Mouse (Mus musculus): ENCODE measurements around the gene Tspear. TPM values are rescaled to one million over a fixed set of nuclear protein-coding genes. Genes with fewer than 3 reads are reported as not detected.
"Not testable (repeated sequence)": the region's sequence is repeated elsewhere in the genome, so short reads cannot be mapped to it uniquely, and the experiment has no call there.

The Tspear gene
- total RNA-seq, 1 experiment from 2014 or later = 0.39 TPM

DNA sequence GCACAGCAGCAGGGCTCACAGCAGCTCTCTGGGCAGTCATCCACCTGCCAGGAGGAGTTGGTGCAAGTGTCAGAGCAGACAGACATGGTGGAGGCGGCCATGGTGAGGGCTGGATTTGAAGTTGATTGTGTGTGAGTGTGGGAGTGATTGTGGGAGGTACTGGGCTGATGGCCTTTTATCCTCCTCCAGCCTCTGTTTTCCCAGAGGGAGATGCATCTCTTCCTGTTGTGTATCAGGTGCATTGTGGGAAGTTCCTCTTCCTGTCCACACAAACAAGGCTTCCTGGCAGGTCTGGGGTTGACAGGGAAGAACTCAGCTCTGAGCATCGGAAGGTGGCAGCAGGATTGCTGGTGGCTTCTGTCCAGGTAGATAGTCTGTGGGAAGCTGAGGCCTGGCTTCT is 108.6 kb downstream of the Tspear start, which contains the start of gene Gm9639:
Gene Gm9639, minus strand, starts transcription at position 101 of the 400 bp plus-strand sequence.
- DNase-seq = no peak

DNA sequence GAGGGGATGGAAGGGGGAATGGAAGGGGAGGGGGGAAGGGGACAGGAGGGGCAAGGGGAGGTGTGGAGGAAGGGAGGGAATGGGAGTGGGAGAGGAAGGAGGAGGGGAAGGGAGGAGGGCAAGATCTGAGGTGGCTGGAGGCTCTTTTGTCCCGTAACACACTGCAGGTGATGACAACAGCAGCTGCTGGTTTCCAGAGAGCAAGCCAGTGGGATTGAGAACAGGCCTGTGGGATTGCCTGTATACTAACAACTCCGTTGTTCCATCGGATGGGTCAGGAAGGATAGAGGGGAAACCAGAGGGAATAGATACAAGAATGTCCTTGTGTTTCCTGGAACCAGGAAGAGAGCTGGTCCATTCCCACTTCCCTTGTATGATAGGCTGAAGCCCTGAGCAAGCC is 111.3 kb downstream of the Tspear start:
- DNase-seq = no peak

DNA sequence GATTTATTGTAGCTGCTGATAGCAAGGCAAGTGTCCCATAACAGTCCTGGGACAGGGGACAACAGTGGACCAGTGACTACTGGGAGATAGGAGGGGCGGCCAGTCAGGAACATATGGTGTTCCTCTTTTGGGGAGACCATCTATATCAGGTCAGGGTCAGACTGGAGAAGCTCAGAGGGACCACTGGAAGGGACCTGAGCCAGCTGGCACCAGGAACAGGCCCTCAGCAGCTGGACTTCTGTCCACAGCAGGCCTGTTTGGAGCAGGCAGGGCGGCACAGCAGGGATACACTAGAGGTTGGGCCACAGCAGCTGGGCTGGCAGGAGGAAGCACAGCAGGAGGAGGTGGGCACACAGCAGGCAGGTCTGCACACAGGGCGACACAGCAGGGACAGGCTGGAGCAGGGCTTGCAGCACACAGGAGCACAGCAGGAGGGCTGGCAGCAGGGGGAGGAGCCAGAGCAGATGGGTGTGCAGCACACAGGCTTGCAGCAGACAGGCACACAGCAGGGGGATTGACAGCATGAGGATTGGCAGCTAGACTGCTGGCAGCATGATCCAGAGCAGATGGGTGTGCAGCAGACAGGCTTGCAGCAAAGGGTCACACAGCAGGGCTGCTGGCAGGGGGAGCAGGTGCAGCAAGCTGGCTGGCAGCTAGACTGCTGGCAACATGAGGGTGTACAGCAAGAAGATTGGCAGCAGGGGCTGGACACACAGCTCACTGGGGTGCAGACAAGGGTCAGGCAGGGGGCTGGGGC is 112.0 kb downstream of the Tspear start:
- DNase-seq = not testable (repeated sequence)

DNA sequence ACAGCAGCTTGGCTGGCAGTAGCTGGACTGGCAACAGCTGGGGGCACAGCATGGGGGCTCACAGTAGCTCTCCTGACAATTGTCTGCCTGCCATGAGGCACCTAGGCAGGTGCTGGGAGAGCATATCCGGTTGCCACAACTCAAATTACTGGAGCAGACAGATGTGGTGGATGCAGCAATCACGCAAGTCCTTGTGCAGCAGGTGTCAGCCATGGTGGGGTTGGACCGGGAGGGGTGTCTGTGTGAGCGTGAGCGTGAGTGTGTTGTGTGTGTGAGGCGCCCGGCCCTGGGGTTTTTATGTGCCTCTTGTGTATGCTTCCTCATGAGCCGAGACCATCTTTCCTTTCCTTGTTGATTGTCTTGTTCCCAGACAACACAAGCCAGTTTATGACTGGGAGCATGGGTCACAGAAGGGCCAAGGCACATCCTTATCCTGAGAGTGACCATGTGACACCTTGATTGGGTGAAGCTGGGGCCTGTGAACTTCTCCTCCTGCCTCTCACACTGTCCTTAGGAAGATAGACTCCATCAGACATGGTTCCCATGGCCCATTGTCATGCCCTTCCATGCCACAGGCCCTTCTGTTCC is 112.6 kb downstream of the Tspear start, which contains the start of gene Gm19668:
Gene Gm19668, minus strand, starts transcription at position 213 of the 588 bp plus-strand sequence.
- DNase-seq = no peak

DNA sequence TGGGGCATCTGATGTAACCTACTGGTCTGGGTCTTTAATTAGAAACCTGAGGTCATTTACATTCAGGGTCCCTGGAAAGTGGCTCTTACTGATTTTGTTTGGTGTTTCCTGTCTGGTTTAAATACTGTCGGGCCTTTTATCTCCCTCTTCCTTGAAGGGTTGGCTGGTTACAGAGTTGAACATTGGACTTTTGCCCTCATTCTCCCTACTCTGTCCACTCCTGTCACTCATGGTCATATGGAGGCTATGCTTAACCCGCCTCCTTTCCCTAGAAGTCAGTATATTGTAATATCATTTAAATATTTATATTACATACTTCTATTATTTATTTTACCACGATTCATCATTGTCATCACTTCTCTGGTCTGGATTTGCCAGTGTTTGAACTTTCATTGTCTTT is 117.7 kb downstream of the Tspear start:
- no peak for DNase-seq

DNA sequence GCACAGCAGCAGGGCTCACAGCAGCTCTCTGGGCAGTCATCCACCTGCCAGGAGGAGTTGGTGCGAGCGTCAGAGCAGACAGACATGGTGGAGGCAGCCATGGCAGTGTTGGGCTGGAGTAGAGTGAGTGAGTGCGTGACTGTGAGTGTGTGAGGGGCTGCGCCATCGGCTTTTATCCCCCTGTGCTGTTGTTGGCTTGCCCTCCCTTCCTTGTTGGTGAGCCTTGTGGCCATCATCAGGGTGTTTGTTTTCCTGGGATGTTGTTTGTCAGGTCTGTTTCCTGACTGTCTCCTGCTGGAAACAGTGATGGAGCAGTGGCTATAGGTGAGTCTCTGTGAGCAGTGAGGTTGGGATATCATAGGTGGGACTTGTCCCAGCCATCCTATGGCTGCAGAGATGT is 125.4 kb downstream of the Tspear start, which contains the start of gene Gm9507:
Gene Gm9507, minus strand, starts transcription at position 101 of the 400 bp plus-strand sequence.
- no peak for DNase-seq

DNA sequence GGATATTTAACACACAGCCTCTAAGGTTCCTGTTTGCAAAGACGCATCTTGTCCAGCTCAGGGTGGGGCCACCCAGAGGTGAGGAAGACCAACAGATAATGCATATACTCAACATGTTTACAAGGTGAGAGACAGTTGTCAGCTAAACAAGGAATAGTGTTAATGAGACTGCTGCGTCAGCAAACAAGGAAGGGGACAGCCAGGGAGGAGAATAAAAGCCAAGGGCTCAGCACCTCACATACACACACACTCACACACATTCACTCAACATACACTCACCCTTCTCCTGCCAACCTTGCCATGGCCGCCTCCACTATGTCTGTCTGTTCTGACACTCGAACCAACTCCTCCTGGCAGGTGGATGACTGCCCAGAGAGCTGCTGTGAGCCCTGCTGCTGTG is 128.0 kb downstream of the Tspear start, which contains the start of gene Gm2696:
Gene Gm2696, plus strand, starts transcription at position 301 of the 400 bp plus-strand sequence.
- no peak for DNase-seq

DNA sequence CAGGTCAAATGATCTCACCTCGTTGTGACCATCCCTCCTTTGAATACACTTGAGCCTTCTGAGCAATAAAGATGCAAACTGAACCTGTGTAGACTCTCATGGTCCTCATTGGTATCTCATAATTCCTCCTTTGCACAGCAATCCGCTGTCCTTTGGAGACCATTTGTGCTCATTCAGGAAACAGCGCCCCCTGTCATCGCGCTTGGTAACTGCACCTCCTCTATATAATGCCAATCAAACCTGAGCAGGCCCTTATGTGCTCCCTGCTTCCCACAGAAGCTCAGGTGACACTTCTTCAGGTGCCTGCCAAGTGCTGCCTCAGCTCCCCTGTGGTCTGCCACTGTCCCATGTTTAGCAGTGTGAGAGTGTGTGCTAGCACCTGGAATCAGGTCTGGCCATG is 129.1 kb downstream of the Tspear start:
- DNase-seq = peak; percentile 19

DNA sequence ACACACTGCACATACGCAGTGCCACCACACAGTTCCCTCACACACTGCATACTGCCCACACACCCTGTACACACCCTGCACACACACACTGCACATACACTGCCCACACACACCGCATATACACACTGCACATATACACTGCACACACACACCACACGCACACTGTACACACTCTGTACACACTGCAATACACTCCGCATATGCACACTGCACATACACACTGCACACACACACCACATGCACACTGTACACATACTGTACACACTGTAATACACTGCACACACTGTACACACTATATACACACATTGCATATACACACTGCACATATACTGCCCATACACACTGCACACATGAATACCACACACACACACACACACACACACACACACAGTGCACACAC is 132.2 kb downstream of the Tspear start:
- no peak for DNase-seq

DNA sequence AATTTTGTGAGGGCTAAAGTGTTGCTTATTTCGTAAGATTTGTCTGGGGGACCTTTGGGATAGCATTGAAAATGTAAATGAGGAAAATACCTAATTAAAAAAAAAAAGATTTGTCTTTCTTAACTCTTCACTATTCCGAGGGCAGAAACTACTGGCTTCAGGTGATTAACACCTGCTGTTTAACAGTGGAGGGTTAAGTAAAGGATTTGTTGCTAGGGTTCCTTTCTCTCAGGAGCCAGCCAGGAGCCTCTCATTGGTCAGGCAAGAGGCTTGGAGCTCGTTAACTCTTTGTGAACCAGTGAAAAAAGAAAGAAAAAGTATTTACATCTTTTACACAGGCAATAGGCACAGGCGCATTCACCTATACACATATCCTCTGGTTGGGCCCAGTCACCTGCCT is 132.8 kb downstream of the Tspear start:
- DNase-seq = no peak

DNA sequence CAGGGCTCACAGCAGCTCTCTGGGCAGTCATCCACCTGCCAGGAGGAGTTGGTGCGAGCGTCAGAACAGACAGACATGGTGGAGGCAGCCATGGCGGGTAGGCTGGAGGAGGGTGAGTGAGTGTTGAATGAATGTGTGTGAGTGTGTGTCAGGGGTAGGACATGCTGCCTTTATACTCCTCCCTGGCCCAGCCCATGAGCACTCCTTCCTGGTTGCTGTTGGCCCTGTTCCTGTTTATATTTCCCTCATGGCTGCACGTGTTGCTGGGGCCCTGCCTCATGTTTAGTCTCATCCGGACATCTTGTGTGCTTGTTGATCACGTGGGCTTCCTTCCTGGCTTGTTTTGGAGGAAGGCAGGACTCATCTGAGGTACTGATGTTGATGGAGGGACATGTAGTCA is 140.6 kb downstream of the Tspear start, which contains the start of gene Krtap10-4:
Gene Krtap10-4, minus strand, starts transcription at position 145 of the 400 bp plus-strand sequence.
- no peak for DNase-seq

DNA sequence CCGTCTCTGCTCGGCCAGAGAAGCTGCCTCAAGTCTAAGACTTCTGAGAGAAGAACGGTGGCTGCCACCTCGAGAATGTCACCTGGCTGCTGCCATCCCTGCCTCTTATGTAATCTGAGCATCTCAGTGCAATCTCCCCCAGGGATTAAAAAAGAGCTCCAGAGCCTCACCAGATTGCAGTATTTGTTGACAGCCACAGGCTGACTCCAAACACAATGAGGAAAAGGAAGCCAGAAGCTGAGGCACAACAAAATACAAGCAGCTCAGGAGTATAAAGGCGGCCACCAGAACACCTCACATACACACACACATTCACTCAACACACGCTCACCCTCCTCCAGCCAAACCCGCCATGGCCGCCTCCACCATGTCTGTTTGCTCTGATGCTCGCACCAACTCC is 149.3 kb downstream of the Tspear start, which contains the start of gene Krtap10-10:
Gene Krtap10-10, plus strand, starts transcription at position 301 of the 400 bp plus-strand sequence.
- no peak for DNase-seq

DNA sequence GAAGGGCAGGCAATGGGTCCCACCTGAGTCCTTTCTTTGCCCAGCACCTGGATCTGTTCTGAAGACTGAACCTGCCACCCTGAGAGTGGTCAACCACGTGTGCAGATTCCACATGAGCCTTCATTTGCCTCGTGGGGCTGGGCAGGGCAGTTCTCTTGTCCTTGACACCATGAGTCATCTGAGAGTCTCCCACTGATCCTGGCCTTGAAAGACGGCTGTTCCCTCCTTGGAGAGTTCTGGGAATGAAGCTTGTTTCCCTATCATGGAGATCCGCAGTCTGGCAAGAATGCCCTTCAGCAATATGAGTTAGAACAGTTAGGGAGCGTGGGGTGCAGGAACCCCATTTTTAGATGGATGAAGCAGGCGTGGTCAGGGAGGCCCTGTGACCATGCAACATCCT is 152.6 kb downstream of the Tspear start:
- no peak for DNase-seq

DNA sequence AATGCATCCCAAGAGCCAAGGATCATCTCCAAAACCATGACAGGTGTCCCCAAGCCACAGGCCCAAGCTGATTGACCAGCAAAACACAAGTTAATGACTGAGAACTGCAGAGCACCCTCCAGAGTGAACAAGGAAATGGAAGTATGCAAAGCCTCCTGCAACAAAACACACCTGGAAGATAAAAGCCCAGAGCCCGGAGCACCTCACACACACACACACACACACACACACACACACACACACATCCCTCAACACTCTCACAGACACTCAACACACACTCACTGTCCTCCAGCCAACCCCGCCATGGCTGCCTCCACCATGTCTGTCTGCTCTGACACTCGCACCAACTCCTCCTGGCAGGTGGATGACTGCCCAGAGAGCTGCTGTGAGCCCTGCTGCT is 160.1 kb downstream of the Tspear start, which contains the start of gene Gm36176:
Gene Gm36176, plus strand, starts transcription at position 301 of the 400 bp plus-strand sequence.
- DNase-seq = no peak

DNA sequence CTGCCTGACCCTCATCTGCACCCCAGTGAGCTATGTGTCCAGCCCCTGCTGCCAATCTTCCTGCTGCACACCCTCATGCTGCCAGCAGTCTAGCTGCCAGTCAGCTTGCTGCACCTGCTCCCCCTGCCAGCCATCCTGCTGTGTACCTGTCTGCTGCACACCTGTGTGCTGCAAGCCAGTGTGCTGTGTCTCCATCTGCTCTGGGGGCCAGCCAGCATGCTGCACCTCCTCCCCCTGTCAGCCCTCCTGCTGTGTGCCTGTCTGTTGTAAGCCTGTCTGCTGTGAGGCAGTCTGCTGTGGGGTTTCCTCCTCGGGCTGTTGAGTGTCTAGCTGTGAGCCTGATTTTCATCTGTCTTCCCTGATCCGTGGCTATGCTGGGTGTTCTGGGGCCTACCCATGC is 160.6 kb downstream of the Tspear start:
- no peak for DNase-seq

DNA sequence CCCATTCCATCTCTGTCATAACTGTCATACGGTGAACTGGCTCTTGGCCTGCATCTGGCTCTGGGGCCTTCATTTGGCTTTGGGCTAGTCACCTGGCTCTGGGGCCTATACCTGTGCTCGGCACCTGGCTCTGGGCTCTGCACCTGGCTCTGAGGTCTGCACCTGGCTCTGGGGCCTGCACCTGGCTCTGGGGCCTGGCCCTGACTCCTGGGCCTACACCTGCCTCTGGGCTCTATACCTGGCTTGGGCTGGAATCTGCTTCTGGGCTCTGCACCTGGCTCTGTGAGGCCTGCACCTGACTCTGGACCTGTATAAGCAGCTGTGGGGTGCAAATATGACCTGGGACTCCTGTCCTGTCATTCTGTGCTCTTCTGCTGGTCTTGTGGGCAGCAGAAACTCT is 161.2 kb downstream of the Tspear start:
- no peak for DNase-seq

DNA sequence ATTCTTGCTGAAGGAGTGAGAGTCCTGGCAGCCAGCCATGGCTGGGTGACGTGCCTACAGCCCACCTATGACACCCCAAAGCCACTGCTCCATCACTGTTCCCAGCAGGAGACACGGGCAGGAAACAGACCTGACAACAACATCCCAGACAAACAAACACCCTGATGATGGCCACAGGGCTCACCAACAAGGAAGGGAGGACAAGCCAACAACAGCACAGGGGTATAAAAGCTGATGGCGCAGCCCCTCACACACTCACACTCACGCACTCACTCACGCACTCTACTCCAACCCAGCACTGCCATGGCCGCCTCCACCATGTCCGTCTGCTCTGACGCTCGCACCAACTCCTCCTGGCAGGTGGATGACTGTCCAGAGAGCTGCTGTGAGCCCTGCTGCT is 166.2 kb downstream of the Tspear start, which contains the start of gene Gm10318:
Gene Gm10318, plus strand, starts transcription at position 301 of the 400 bp plus-strand sequence.
- DNase-seq = no peak

DNA sequence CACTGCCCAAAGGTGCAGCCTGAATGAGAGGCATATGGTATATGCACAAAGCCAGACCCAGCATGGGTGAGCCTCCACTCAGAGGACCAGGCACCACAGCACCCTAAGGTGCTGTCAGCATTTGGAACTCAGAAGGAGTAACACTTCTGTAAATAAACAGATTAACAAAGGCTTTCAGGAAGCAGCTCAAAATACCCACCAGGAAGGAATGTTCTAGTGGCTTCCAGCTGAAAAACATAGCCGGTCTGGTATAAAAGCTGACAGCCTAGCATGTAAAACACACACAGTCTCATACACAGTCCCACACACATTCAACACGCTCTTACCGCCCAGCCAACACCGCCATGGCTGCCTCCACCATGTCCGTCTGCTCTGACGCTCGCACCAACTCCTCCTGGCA is 175.3 kb downstream of the Tspear start, which contains the start of gene Gm3285:
Gene Gm3285, plus strand, starts transcription at position 301 of the 400 bp plus-strand sequence.
- no peak for DNase-seq

DNA sequence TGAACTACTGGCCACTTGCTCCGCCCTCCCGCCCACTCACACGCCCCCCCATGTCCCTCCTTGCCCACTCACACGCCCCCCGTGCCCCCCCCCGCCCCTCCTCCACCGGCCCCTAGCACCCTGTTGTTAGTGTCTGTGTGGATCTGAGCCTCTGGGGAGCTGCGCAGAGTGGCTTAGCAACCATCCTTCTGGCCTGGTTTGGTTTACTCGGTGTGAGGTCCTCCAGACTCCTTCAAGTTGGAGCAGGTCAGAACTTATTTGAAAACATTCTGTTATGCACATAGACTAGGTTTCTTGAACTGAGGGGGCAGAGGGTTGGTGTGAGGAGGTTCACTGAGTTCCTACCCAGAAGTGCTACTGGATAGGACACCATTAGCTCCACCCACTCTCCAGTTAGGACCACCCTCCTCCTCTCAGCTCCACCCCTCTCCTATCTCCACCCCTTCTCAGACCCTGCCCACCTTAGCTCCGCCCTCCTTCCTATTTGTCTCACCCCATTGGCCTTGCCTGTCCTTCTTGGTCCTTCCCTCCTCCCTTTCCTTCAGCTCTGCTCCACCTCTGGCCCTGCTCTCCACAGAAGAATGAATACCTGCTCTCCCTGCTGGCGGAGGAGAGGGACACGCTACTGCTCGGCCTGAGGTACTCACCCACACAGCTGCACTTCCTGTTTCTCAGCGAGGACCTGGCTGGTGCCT is 177.8 kb downstream of the Tspear start:
- peak; percentile 8 for DNase-seq

DNA sequence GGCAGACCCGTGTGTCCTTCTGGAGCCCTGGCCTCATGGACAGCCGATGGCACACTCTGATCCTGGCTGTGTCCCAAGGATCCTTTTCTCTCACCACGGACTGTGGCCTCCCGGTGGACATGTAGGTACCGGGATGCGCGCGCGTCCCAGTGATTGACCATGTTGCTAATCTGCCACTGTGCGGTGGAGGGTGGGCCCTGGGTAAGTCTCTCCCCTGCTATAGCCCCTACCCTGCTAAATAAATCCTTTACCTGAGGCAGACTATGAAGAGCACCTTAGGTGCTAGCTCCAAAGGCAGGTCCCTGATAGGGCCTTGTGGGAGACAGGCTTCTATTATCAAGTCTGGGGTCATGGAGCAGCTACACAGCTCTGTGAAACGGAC is 178.4 kb downstream of the Tspear start:
- DNase-seq = no peak

DNA sequence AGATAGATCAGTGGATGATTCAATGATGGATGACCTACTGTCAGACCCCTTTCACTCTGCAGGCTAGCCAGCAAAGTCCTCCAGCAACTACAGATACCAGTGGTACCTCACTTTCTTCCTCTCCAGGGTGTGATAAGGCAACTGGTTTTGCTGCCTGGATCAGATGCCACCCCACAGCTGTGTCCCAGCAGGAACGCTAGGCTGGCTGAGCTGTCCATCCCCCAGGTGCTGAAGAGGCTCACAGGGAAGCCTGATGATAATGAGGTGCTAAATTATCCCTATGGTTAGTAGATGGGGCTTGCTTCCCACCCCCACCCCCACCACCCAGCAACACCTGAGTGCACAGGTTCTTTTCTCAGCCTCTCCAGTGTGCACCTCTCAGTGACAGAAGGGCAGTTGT is 181.2 kb downstream of the Tspear start:
- DNase-seq = no peak

DNA sequence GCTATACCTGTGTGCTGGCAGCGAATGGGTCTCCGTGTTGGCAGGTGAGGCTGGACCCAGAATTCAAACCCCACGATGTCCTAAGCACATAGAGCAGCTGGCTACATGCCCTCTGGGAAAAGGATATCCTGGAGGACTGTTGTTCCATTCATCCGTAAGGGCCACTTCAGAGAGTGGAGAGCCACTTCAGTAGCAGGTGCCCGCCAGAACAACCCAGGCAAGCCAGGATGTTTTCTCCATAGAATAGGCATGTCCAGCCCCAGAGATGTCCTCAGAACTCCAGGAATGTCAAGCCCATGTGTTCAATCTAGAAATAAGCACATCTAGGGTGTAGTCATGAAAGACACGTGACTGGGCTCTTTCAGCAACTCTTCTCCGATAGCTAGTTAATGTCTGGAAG is 183.3 kb downstream of the Tspear start:
- no peak for DNase-seq

DNA sequence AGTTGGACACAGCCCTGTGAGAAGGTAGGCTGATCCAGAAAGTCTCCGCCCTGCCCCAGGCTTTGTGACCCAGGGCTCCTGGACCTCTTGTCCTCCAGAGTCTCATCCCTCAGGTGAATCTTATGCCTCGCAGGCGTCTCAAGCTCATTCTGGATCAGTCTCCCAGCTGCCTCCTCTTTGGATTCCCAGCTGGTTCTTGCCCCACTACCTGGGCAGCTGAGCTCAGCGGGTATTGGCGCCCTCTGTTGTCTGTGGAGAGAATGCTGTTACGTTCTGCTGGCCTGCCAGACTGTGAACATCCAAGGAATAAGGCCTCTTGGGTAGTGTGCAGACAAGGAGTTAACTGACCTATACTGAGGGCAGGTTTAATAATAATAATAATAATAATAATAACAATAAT is 192.6 kb downstream of the Tspear start:
- DNase-seq = peak; percentile 38
